Mouse (Mus musculus) Patski (cell line): ENCODE results near the gene Dmbx1. TPM values are rescaled to one million over a fixed set of nuclear protein-coding genes. Genes with fewer than 3 reads are reported as not detected.

ENCODE experiments used
- ATAC-seq: fragments of 100-300 bp; one replicate; pipeline ENCODE4 v1.8.0; 2021
- CTCF ChIA-PET: fragments of 350-600 bp; sonication (Branson Sonifier 250); formaldehyde crosslinking; loops from one replicate; lab custom pipeline; 2022; ENCODE audit warnings: inconsistent platforms; lab: Charles Lee
- POLR2A ChIA-PET: fragments of 350-600 bp; sonication (Branson Sonifier 250); formaldehyde crosslinking; loops from one replicate; lab custom pipeline; 2022; ENCODE audit warnings: antibody characterized with exemption, inconsistent platforms; lab: Charles Lee
- DNase-seq: peaks from one replicate; pipeline ENCODE4 v3.0.0-alpha.2; 2011; ENCODE audit warnings: low read depth, low spot score
- H3K27me3 ChIP-seq: fragments of 371-371 bp; one replicate; pipeline ENCODE4 v1.5.1; 2021
- CTCF ChIP-seq: fragments of 100-300 bp; IDR thresholded peaks from one replicate; pipeline ENCODE4 v1.5.1; 2021
- in situ Hi-C: fragments of 300-500 bp; cut with MboI; formaldehyde crosslinking; loops from 3 replicates; pipeline ENCODE4 v1.11.1; 2018; ENCODE audit warnings: low pct_unique_long_range_greater_than_20kb, mixed read lengths
- polyA plus RNA-seq: library from polyadenylated mRNA; unstranded; gene quantifications from one replicate; pipeline ENCODE4 v1.2.3, GENCODE M21; 2021

Dmbx1 gene
- polyA plus RNA-seq, result not detected

- CTCF ChIA-PET, result no interaction called here
- POLR2A ChIA-PET, result no interaction called here
- TF ChIP-seq CTCF, result no peak
- DNase-seq (no peak), ATAC-seq (no peak)
- peaks cover 35% of the 10 kb centered on the region for H3K27me3 ChIP-seq
- in situ Hi-C loops, result loop anchor here (25.0 kb wide), 1 partner anchor 452 kb away; the partner anchor contains the start of gene Cyp4a14
These were observed at the start of gene Dmbx1 for GRCm38 (mm10) chr4:115939295-115940102. Gene Dmbx1 (minus strand): TSS chr4:115939926.

DNA sequence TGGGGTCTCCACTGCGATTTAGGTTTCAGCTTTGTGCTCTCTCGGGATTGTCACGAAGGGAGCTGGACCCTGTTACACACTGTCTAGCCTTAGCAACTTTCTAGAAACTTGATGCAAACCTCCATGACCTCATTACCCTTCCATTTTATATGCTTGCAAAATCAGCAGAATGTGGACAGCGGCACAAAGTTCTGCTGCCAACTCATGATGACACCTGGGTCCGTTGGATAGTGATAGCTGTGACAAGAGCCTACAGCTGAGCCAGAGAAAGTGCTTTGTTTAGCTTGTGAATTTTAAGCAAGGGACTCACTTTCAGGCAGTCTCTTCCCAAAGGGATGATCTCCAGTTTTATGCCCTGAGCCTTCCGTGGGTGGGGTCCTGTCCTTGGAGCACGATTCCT lies 49.7 kb upstream of the Dmbx1 start:
- CTCF ChIA-PET, result interaction anchor here (1.9 kb wide), 1 partner anchor 9 kb away, joined by 5 read pairs; no protein-coding TSS in a partner anchor
- ATAC-seq (no peak), DNase-seq (no peak)
- POLR2A ChIA-PET, result no interaction called here
- no peaks in the 10 kb centered on the region for H3K27me3 ChIP-seq
- in situ Hi-C loops, result no loop called here
- no peak for TF ChIP-seq CTCF

DNA sequence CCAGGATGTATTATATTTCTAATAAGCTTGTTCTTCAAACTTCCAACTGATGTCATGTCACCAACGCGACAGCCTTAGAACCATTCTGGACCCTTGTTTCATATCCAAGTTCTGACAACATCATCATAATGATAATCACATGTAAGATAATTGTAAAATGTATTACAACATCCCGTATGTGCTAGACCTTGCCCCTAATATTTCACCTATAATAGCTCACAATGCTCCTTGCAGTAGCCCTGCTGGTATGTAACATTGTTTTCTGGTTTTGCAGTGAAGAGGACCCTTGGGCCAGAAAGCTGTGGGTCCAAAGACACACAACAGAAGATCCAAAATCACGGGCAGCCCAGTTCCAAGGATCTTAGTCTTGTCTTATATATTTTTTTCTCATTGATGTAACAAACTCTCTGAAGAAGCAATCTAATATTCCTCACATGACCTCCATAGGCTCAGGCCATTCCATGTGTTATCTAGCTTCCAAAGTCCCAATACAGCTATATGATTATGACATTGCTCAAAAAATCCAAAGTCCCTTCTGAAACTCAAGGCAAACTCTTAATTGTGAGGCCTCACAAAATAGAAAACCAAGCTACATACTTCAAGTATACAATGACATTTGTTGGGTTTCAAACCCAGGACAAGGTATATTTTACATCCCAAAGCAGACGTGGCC lies 48.3 kb upstream of the Dmbx1 start:
- ChIA-PET POLR2A (no interaction called here), CTCF (interaction anchor here (1.0 kb wide), 1 partner anchor 86 kb away, joined by 4 read pairs; no protein-coding TSS in a partner anchor)
- no peak for TF ChIP-seq CTCF
- in situ Hi-C loops, result no loop called here
- no peaks in the 10 kb centered on the region for H3K27me3 ChIP-seq
- DNase-seq (no peak), ATAC-seq (no peak)

GRCm38 (mm10) chr4:115987436-115987835 lies 47.7 kb upstream of the Dmbx1 start:
- in situ Hi-C loops, result no loop called here
- ChIA-PET CTCF (interaction anchor here (1.0 kb wide), 1 partner anchor 85 kb away, joined by 4 read pairs; no protein-coding TSS in a partner anchor), POLR2A (no interaction called here)
- no peaks in the 10 kb centered on the region for H3K27me3 ChIP-seq
- DNase-seq, result no peak
- ATAC-seq, result no peak
- TF ChIP-seq CTCF, result no peak

- peaks cover 11% of the 10 kb centered on the region for H3K27me3 ChIP-seq
- peak; percentile 30 for TF ChIP-seq CTCF
- DNase-seq (no peak), ATAC-seq (no peak)
- POLR2A ChIA-PET, result no interaction called here
- CTCF ChIA-PET, result interaction anchor here (1.3 to 1.7 kb wide), 3 partner anchors 13 to 81 kb away, joined by 3 to 8 read pairs (median 7); no protein-coding TSS in a partner anchor
- in situ Hi-C loops, result loop anchor here (5.0 kb wide), 2 partner anchors 83 to 253 kb away; no protein-coding TSS in a partner anchor
These were observed 45.2 kb upstream of the Dmbx1 start for GRCm38 (mm10) chr4:115984967-115985366.

DNA sequence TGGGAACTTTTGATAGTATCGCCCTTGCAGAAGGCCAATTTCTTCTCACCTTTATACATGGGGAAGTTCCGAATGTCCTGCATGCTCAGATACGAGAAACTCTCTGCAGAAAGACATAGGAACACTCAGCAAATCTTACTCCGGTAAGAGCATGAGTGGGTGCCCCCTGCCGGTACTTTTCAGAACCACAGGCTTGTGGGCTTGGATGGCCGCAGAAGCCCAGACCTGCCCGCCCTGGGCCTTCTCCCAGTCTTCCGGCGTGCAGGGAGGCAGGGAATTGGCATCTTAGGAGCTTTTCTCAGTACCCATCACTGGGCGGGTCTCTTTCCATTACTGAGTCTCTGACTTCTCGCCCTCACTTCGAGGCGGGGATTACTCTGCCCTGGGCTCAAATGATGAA lies 44.4 kb upstream of the Dmbx1 start:
- CTCF ChIA-PET, result interaction anchor here (1.3 to 1.7 kb wide), 3 partner anchors 13 to 80 kb away, joined by 3 to 8 read pairs (median 7); no protein-coding TSS in a partner anchor
- in situ Hi-C loops, result loop anchor here (5.0 kb wide), 2 partner anchors 82 to 252 kb away; no protein-coding TSS in a partner anchor
- ATAC-seq, result no peak
- peak; percentile 46 for TF ChIP-seq CTCF
- no peak for DNase-seq
- peaks cover 15% of the 10 kb centered on the region for H3K27me3 ChIP-seq
- POLR2A ChIA-PET, result no interaction called here

- TF ChIP-seq CTCF, result peak; percentile 79
- in situ Hi-C loops, result loop anchor here (5.0 kb wide), 2 partner anchors 78 to 248 kb away; no protein-coding TSS in a partner anchor
- POLR2A ChIA-PET, result interaction anchor here (0.6 to 0.8 kb wide), 2 partner anchors 85 to 276 kb away, joined by 3 to 7 read pairs; no protein-coding TSS in a partner anchor
- ATAC-seq (peak; percentile 67), DNase-seq (peak; percentile 9)
- CTCF ChIA-PET, result interaction anchor here (0.7 to 1.9 kb wide), 14 partner anchors 9 to 249 kb away, joined by 3 to 14 read pairs (median 4); partner anchors contain the start of gene Efcab14
- peaks cover 25% of the 10 kb centered on the region for H3K27me3 ChIP-seq
These were observed 41.0 kb upstream of the Dmbx1 start for GRCm38 (mm10) chr4:115980676-115981075.

GRCm38 (mm10) chr4:115979437-115979836 lies 39.7 kb upstream of the Dmbx1 start:
- ChIA-PET POLR2A (no interaction called here), CTCF (interaction anchor here (1.4 to 1.9 kb wide), 4 partner anchors 24 to 242 kb away, joined by 3 to 14 read pairs (median 6); partner anchors contain the start of gene Efcab14)
- DNase-seq (no peak), ATAC-seq (no peak)
- TF ChIP-seq CTCF, result no peak
- in situ Hi-C loops, result no loop called here
- peaks cover 25% of the 10 kb centered on the region for H3K27me3 ChIP-seq

DNA sequence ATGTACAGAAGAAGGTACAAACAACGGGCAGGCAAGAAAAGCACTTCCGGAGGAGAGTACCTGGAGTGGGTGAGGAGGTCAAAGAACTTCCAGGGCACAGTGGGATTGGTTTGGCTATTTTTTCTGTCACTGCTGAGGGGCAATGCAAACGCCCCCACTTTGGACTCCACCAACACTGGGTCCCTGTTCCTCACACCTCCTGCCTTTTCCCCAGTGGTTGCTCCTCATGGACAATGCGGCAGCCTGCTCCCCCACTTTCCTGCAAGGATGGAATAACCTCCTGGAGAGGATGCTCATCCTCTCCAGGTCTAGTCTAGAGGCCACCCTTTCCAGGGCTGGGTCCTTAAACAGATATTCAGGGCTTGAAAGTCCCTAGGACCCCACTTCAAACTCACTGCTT lies 39.2 kb upstream of the Dmbx1 start:
- TF ChIP-seq CTCF, result no peak
- in situ Hi-C loops, result no loop called here
- ChIA-PET POLR2A (no interaction called here), CTCF (no interaction called here)
- no peak for DNase-seq
- peaks cover 25% of the 10 kb centered on the region for H3K27me3 ChIP-seq
- ATAC-seq, result no peak

- ChIA-PET POLR2A (interaction anchor here (0.6 kb wide), 1 partner anchor 489 kb away, joined by 4 read pairs; no protein-coding TSS in a partner anchor), CTCF (no interaction called here)
- DNase-seq (no peak), ATAC-seq (no peak)
- H3K27me3 ChIP-seq, result peaks cover 19% of the 10 kb centered on the region
- TF ChIP-seq CTCF, result no peak
- in situ Hi-C loops, result no loop called here
These were observed 32.8 kb upstream of the Dmbx1 start for GRCm38 (mm10) chr4:115972543-115972942.
